Mouse (Mus musculus) gastrocnemius, adult 18-20 months (tissue): ENCODE data around the gene Phkb. TPM values are rescaled to one million over a fixed set of nuclear protein-coding genes. Genes with fewer than 3 reads are reported as not detected.
A peak's percentile ranks its signal among the peaks of the same experiment; 100 is the strongest.
"Not testable (repeated sequence)": the region's sequence is repeated elsewhere in the genome, so short reads cannot be mapped to it uniquely, and the experiment has no call there.

ENCODE experiments used
- DNase-seq: peaks from one replicate; pipeline ENCODE4 v3.0.0; 2021; ENCODE audit warnings: low spot score
- long read RNA-seq, 2 experiments: library from polyadenylated mRNA; stranded (forward); transcript quantifications; one replicate each; pipeline ENCODE4 v2.0.0; 2021
- total RNA-seq, 2 experiments: library from RNA; stranded (reverse); gene quantifications; 2 replicates each; pipeline ENCODE4 v1.2.3; 2021

Phkb gene
- total RNA-seq: 100 to 1,000 TPM; 342 to 385 TPM
- long read RNA-seq, experiment 1, partial matches to known transcripts: 78 of 607 reads
- long read RNA-seq, experiment 1, other reads (novel, unspliced or antisense): 527 of 607 reads
- long read RNA-seq, experiment 2, partial matches to known transcripts: 37 of 357 reads
- long read RNA-seq, experiment 2, other reads (novel, unspliced or antisense): 318 of 357 reads

DNA sequence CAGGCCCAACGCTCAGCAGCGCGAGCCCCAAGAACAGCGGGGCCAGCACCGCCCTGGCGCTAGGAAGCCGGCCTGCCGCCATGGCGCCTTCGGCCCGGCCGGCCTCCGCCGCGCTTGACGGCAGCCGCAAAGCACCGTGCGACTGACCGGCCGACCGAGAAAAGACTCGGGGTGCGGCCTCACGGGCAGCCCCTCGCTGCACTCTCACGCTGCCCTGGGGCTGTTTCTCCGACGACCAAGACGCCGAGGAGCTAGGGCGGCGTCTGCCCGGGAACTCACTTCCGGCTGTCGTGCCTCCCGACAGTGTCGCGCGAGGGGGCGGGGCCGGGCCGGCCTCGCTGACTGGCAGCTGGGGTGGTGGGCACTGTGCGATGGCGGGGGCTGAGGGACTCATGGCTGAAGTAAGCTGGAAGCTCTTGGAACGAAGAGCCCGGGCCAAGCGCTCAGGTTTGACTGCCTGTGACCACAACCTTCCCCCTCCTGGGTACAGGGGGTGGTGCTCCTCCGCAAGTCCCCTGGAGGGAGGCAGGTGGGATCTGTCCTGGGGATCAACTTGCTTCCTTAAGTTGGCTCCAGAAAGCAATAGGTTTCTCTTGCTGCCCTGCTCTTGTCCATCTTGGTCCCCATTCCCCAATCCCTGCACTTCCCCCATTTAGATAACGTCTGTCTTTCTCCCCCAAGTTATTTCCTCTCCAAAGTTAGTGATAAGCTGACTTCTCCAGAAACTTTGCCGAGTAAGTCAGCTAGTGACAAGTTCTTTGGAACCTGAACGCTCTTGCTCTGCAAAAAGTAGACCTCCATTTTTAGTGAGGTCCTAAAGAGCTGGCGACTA is at the start of gene Phkb, which contains the start of gene Itfg1:
TSS of gene Phkb (plus strand) at position 303 of the 832 bp plus-strand sequence.
TSS of gene Itfg1 (minus strand) at position 265 of the 832 bp plus-strand sequence.
- DNase-seq: peak; percentile 91

- DNase-seq: not testable (repeated sequence)
These were observed 44.4 kb upstream of the Phkb start for GRCm38 (mm10) chr8:85796392-85796791.

- no peak for DNase-seq
These were observed 40.6 kb upstream of the Phkb start for GRCm38 (mm10) chr8:85800164-85800563.

DNA sequence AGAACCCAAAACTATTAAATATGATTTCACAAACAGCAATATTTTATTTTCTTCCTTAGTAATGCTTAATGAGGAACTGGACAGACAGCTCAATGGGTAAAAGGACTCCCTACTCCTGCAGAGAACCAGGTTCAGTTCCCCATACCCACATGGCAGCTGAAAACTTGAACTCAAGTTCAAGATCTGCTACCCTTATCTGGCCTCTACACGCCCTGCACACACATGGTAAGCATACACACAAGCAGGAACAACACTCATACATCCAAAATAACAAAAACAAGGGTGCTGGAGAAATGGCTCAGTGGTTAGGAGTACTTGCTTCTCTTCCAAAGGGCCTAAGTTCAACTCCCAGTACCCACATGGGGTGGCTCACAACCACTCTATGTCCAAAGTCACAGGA is 39.4 kb upstream of the Phkb start:
- no peak for DNase-seq

GRCm38 (mm10) chr8:85813621-85814020 is 27.1 kb upstream of the Phkb start:
- DNase-seq: no peak

- DNase-seq: no peak
These were observed 673 bp upstream of the Phkb start for GRCm38 (mm10) chr8:85839916-85840656.

- peak; percentile 22 for DNase-seq
These were observed 683 bp downstream of the Phkb start for GRCm38 (mm10) chr8:85841489-85841795.

GRCm38 (mm10) chr8:85845887-85846286 is 5.1 kb downstream of the Phkb start:
- no peak for DNase-seq

GRCm38 (mm10) chr8:85854220-85855123 is 13.7 kb downstream of the Phkb start:
- DNase-seq: no peak

- not testable (repeated sequence) for DNase-seq
These were observed 16.6 kb downstream of the Phkb start for GRCm38 (mm10) chr8:85857227-85857896.

DNA sequence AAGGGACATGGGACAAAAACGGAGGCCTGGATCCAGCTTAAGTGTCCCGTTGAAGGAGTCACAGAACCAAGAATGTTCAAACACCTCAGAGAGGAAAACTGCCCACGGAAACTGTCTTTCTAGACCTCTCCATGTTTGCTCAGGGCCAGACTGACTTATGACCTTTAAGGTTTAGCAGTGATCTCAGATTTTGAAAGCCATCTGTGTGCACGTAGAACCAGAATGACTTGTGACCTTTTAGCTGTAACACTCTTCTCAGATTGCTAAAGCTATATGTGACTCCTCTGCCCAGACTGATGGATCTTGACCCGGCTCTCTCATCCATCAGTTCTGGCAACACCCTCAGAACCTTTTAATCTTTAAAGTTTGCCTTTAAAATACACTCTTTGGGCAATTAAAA is 19.9 kb downstream of the Phkb start:
- peak; percentile 52 for DNase-seq

- DNase-seq: no peak
These were observed 21.6 kb downstream of the Phkb start for GRCm38 (mm10) chr8:85862381-85862780.

GRCm38 (mm10) chr8:85871660-85872059 is 30.9 kb downstream of the Phkb start:
- peak; percentile 30 for DNase-seq

GRCm38 (mm10) chr8:85877976-85878375 is 37.2 kb downstream of the Phkb start:
- no peak for DNase-seq

DNA sequence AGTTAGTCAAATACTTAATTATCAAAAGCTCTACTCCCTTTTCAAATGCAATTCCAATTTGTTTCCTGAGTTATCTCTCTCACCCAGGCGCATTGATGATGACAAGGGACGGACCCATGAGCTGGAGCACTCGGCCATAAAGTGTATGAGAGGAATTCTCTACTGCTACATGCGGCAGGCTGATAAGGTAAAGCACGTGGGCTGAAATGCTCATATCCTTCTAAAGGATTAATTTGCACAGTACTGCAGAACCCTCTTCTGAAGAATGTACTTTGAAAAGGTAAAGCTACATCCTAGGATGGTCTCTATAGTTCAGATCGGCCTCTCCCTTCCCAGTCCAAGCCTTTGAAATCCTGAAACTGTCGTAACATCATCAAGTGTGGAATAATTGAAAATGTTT is 38.9 kb downstream of the Phkb start:
- no peak for DNase-seq

DNA sequence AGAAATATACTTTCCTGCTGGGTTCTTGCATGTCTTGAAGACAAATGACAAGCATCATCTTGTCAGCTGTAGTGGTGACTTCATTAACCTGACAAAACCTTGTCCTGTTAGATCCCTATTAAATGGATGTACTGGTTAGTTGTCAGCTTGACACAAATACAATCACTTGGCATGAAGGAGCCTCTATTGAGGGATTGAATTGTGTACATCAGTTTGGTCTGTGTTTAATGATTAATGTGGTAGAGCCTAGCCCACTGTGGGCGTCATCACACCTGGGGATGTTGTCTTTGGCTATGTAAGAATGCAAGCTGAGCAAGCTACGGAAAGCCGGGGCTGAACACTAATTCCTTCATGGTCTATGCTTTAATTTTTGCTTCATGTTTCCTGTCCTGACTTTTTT is 44.1 kb downstream of the Phkb start:
- DNase-seq: no peak

- DNase-seq: no peak
These were observed 56.9 kb downstream of the Phkb start for GRCm38 (mm10) chr8:85897636-85898035.

- no peak for DNase-seq
These were observed 84.2 kb downstream of the Phkb start for GRCm38 (mm10) chr8:85924991-85925390.

DNA sequence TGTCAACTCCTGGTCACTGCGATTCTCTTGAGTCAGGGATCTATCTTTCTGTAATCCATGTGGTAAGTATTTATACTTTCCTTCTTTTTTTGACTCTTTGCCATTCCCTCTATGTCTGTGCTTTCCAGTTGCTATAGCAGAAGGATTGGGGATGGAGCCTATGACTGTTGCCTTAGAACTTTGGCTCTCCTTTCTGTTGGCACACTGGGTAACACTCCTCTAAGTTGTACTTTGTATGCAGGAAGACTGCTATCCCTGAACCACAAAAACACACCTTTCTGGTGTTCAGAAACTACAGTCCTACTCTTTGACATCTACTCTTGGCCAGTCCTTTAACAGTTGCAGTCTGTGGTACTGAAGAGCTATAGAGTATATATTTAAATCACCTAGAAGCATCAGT is 84.8 kb downstream of the Phkb start:
- DNase-seq: no peak

DNA sequence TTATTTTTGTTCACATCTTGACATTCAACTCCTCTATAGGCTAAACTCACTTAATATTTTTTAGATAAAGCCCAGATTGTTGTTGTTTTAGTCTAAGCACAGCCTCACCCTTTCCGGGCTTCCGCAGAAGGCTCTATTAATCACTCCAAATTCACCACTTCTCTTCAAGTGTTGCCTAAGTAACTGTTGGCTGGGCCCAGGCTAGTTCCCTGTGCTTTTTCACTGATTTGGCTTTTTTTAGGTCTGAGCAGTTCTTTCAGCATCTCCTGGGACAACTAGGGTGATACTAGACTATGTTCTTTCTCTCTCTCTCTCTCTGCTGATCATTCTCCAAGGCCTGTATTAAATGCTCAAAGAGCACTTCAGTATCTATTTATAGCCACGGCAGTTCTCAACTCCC is 85.3 kb downstream of the Phkb start:
- DNase-seq: peak; percentile 28

DNA sequence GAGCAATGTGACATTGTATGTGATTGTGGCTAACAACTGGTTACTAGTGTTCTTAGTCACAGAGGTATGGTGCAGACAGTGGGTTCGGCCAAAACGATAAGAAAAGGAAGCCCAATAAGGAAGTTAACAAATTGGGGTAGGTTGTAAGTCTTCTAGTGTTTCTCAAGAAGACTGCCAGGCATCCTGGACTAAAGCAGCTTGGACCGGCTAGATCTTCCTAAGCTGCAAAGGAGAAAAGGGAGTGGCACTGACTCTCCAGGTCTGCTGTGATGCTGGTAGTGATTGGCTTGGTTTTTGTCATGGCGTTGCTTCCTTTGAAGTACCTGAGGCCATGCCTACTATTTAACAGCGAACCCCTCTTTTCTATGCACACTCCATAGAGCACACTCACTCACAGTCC is 95.4 kb downstream of the Phkb start:
- no peak for DNase-seq
